Mouse (Mus musculus): ENCODE results near the gene H2-M11. TPM values are rescaled to one million over a fixed set of nuclear protein-coding genes. Genes with fewer than 3 reads are reported as not detected.

Gene H2-M11
- polyA plus RNA-seq (2016; fragmentation: Nextera tagmentation; extraction: Ambion mirVana) = not detected in 2 replicates

GRCm38 (mm10) chr17:36546775-36547174 lies at the start of gene H2-M11:
Gene H2-M11, plus strand, starts transcription at chr17:36547075.
- H3K9me3 ChIP-seq = no peaks in the 10 kb centered on the region
- H3K27ac ChIP-seq = no peak within 1 kb of the TSS
- H3K4me3 ChIP-seq = no peak within 1 kb of the TSS
- no peaks in the 10 kb centered on the region for H3K4me1 ChIP-seq
- DNase-seq (ENCODE audit: extremely low spot score, low spot score) = no peak
- no peaks in the 10 kb centered on the region for H3K27me3 ChIP-seq (ENCODE audit: poor library complexity, severe bottlenecking)
- WGBS = 70% methylated on average over 3 of the region's 3 CpGs
- no peaks in the 10 kb centered on the region for H3K36me3 ChIP-seq (replicated peaks)

- Histone ChIP-seq H3K36me3 (replicated peaks) (no peaks in the 10 kb centered on the region), H3K27me3 (ENCODE audit: poor library complexity, severe bottlenecking) (no peaks in the 10 kb centered on the region), H3K27ac (no peak overlapping the region), H3K4me3 (no peak overlapping the region), H3K4me1 (no peaks in the 10 kb centered on the region), H3K9me3 (no peaks in the 10 kb centered on the region)
- WGBS = 80% methylated on average over 1 of the region's 1 CpGs
- DNase-seq (ENCODE audit: extremely low spot score, low spot score) = no peak
Measured at GRCm38 (mm10) chr17:36500435-36500834, 46.4 kb upstream of the H2-M11 start.

- H3K9me3 ChIP-seq = no peaks in the 10 kb centered on the region
- no peak for DNase-seq (ENCODE audit: extremely low spot score, low spot score)
- no peak overlapping the region for H3K27ac ChIP-seq
- no peak overlapping the region for H3K4me3 ChIP-seq
- no peaks in the 10 kb centered on the region for H3K27me3 ChIP-seq (ENCODE audit: poor library complexity, severe bottlenecking)
- no peaks in the 10 kb centered on the region for H3K4me1 ChIP-seq
- H3K36me3 ChIP-seq (replicated peaks) = no peaks in the 10 kb centered on the region
Measured at GRCm38 (mm10) chr17:36503910-36504309, 43.0 kb upstream of the H2-M11 start.

Other genes with a start within 250 kb of the H2-M11 start
- not detected in 2 replicates for gene H2-M10.1, start 220.9 kb upstream of the H2-M11 start, polyA plus RNA-seq (2016; fragmentation: Nextera tagmentation; extraction: Ambion mirVana)
- not detected in 2 replicates for gene H2-M10.3, start 178.7 kb upstream of the H2-M11 start, polyA plus RNA-seq (2016; fragmentation: Nextera tagmentation; extraction: Ambion mirVana)
- not detected in 2 replicates for gene H2-M10.4, start 84.7 kb upstream of the H2-M11 start, polyA plus RNA-seq (2016; fragmentation: Nextera tagmentation; extraction: Ambion mirVana)
- not detected in 2 replicates for gene H2-M9, start 95.6 kb downstream of the H2-M11 start, polyA plus RNA-seq (2016; fragmentation: Nextera tagmentation; extraction: Ambion mirVana)
- gene H2-M1, start 125.1 kb downstream of the H2-M11 start, polyA plus RNA-seq (2016; fragmentation: Nextera tagmentation; extraction: Ambion mirVana) = not detected in 2 replicates
- gene H2-M10.5, start 225.8 kb downstream of the H2-M11 start, polyA plus RNA-seq (2016; fragmentation: Nextera tagmentation; extraction: Ambion mirVana) = not detected in 2 replicates